Mouse (Mus musculus) cerebellum, postnatal 4 days (tissue): ENCODE data around the gene Themis.

Source experiments
- DNase-seq, 2 experiments: peaks; one replicate each; pipeline ENCODE4 v3.0.0; 2022; ENCODE audit warnings: low spot score in 2 of 2, mixed read lengths in 1 of 2

Themis gene

GRCm38 (mm10) chr10:28668261-28668660 is at the start of gene Themis:
Gene Themis (plus strand): TSS chr10:28668360.
- DNase-seq: no peak

GRCm38 (mm10) chr10:28619415-28619814 is 48.7 kb upstream of the Themis start:
- no peak for DNase-seq

GRCm38 (mm10) chr10:28636096-28636495 is 32.1 kb upstream of the Themis start:
- no peak for DNase-seq

GRCm38 (mm10) chr10:28641887-28642286 is 26.3 kb upstream of the Themis start:
- no peak for DNase-seq

- DNase-seq: no peak
These were observed 20.3 kb upstream of the Themis start for GRCm38 (mm10) chr10:28647855-28648254.

- DNase-seq: no peak
These were observed 18.9 kb upstream of the Themis start for GRCm38 (mm10) chr10:28649109-28649899.

- no peak for DNase-seq
These were observed 18.3 kb upstream of the Themis start for GRCm38 (mm10) chr10:28649900-28650160.

- no peak for DNase-seq
These were observed 16.2 kb upstream of the Themis start for GRCm38 (mm10) chr10:28651910-28652309.

- no peak for DNase-seq
These were observed 13.4 kb upstream of the Themis start for GRCm38 (mm10) chr10:28654733-28655132.

GRCm38 (mm10) chr10:28665141-28665540 is 3.0 kb upstream of the Themis start:
- no peak for DNase-seq

- DNase-seq: no peak
These were observed 5.8 kb downstream of the Themis start for GRCm38 (mm10) chr10:28673931-28674330.

GRCm38 (mm10) chr10:28675337-28675736 is 7.2 kb downstream of the Themis start:
- DNase-seq: no peak

- DNase-seq: no peak
These were observed 26.8 kb downstream of the Themis start for GRCm38 (mm10) chr10:28694981-28695380.

GRCm38 (mm10) chr10:28696032-28696431 is 27.9 kb downstream of the Themis start:
- no peak for DNase-seq

- no peak for DNase-seq
These were observed 30.0 kb downstream of the Themis start for GRCm38 (mm10) chr10:28698175-28698574.

- DNase-seq: no peak
These were observed 53.7 kb downstream of the Themis start for GRCm38 (mm10) chr10:28721828-28722227.

GRCm38 (mm10) chr10:28723266-28723665 is 55.1 kb downstream of the Themis start:
- peak in 1 of 2 experiments; percentile 1 for DNase-seq

- DNase-seq: peak in 1 of 2 experiments; percentile 2
These were observed 62.0 kb downstream of the Themis start for GRCm38 (mm10) chr10:28730122-28730521.

- no peak for DNase-seq
These were observed 69.8 kb downstream of the Themis start for GRCm38 (mm10) chr10:28737953-28738352.

- no peak for DNase-seq
These were observed 78.3 kb downstream of the Themis start for GRCm38 (mm10) chr10:28746426-28746825.

- DNase-seq: no peak
These were observed 85.2 kb downstream of the Themis start for GRCm38 (mm10) chr10:28753321-28753720.

GRCm38 (mm10) chr10:28754927-28755326 is 86.8 kb downstream of the Themis start:
- DNase-seq: no peak

GRCm38 (mm10) chr10:28776777-28777402 is 108.7 kb downstream of the Themis start:
- no peak for DNase-seq
